Mouse (Mus musculus) adrenal gland, postnatal 14 days (tissue): ENCODE results near the gene Gm16485. TPM values are rescaled to one million over a fixed set of nuclear protein-coding genes. Genes with fewer than 3 reads are reported as not detected.

Source experiments
- DNase-seq: peaks from one replicate; pipeline ENCODE4 v3.0.0; 2021; ENCODE audit warnings: mixed read lengths
- long read RNA-seq, 2 experiments: library from polyadenylated mRNA; stranded (forward); transcript quantifications; one replicate each; pipeline ENCODE4 v2.0.0; 2021
- total RNA-seq: library from RNA; stranded (reverse); gene quantifications from 2 replicates; pipeline ENCODE4 v1.2.3, GENCODE M21; 2021

Gm16485 gene
- 0.08 TPM in 1 of 2 replicates, not detected in the other for total RNA-seq
- long read RNA-seq, experiment 1 = 0 reads
- long read RNA-seq, experiment 2 = 0 reads

- no peak for DNase-seq
Measured at GRCm38 (mm10) chr9:8971491-8971890, at the start of gene Gm16485. Gene Gm16485, plus strand, starts transcription at chr9:8971791.

GRCm38 (mm10) chr9:8927561-8927960 is 44.0 kb upstream of the Gm16485 start:
- no peak for DNase-seq

- DNase-seq = no peak
Measured at GRCm38 (mm10) chr9:8937753-8938152, 33.8 kb upstream of the Gm16485 start.

GRCm38 (mm10) chr9:8953306-8953705 is 18.3 kb upstream of the Gm16485 start:
- no peak for DNase-seq

GRCm38 (mm10) chr9:8964512-8965133 is 7.0 kb upstream of the Gm16485 start:
- DNase-seq = peak; percentile 46

GRCm38 (mm10) chr9:8970240-8970639 is 1.4 kb upstream of the Gm16485 start:
- DNase-seq = peak; percentile 7

GRCm38 (mm10) chr9:8977775-8978174 is 6.2 kb downstream of the Gm16485 start:
- no peak for DNase-seq

- no peak for DNase-seq
Measured at GRCm38 (mm10) chr9:8982315-8982714, 10.7 kb downstream of the Gm16485 start.

- no peak for DNase-seq
Measured at GRCm38 (mm10) chr9:8996494-8996893, 24.9 kb downstream of the Gm16485 start.

GRCm38 (mm10) chr9:9001170-9001569 is 29.6 kb downstream of the Gm16485 start:
- DNase-seq = no peak

- DNase-seq = no peak
Measured at GRCm38 (mm10) chr9:9015108-9015507, 43.5 kb downstream of the Gm16485 start.

Other genes starting within 250 kb of the Gm16485 start
- gene Pgr, start 72.0 kb upstream of the Gm16485 start, total RNA-seq = 0.11 and 0.26 TPM in 2 replicates